Mouse (Mus musculus): ENCODE data around the gene Slc22a22.

GRCm38 (mm10) chr15:57408498-57408897 lies 68.9 kb downstream of the Slc22a22 start:
- TF ChIP-seq CTCF (IDR thresholded peaks at IDR 0.05; ENCODE audit: insufficient read depth, low read length) (no peak), POLR2A (IDR thresholded peaks at IDR 0.05; ENCODE audit: borderline replicate concordance, extremely low read depth, low read depth, low read length) (no peak)
